Mouse (Mus musculus): ENCODE measurements around the gene Igsf23. TPM values are rescaled to one million over a fixed set of nuclear protein-coding genes. Genes with fewer than 3 reads are reported as not detected.
"Not testable (repeated sequence)": the region's sequence is repeated elsewhere in the genome, so short reads cannot be mapped to it uniquely, and the experiment has no call there.

Igsf23 gene
- total RNA-seq, 2 experiments from 2014 or later: 1.3 to 1.6 TPM

DNA sequence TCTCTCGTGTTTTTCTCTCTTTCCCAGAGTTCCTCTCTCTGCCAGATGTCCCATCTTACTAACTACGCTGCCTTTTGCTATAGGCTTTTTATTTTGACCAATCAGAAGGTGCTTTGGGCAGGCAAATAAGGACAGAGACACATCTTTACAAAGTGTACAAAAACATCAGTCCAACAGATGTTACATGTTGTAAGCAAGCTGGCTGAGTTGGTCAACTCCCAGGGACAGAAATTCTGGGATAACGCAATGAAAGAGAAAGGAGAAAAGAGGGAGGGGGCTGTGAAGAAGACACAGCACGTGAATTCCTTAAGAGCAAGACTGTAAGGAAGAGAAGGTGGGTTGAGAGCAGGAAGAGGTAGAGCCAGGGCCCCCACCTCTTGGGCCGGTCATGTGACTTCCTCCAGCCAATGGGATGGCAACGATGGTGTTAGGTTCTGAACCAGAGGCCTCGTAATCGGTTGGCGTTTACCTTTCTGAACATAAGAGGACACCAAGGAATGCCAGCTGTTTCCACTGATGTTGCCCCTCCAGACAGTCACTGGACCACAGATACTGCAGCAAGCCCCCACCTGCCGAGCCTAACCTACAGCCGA is 13.2 kb downstream of the Igsf23 start:
- no peak for DNase-seq
- intact Hi-C loops (cut with DNase I): no loop called here

DNA sequence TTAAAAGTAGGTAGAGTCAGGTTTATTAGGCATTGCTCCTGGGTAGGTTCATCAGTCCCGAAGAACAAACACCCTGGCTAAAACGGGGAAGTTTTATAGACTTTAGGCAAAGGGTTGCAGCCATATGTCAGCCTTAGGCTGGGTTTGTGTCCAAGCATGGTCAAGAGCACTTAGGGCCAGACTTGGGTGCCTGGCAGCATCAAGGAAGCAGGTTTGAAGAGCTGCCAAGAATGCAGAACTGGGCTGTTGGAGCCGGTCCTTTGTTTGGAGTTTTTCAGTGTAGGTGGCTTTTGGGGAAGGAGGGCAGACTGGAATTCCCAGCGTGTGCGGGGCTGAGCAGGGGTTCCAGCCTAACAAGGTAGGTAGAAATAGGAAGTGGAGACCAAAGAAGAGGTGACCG is 14.6 kb downstream of the Igsf23 start:
- intact Hi-C loops (cut with DNase I): no loop called here
- DNase-seq: peak; percentile 27 to 45

DNA sequence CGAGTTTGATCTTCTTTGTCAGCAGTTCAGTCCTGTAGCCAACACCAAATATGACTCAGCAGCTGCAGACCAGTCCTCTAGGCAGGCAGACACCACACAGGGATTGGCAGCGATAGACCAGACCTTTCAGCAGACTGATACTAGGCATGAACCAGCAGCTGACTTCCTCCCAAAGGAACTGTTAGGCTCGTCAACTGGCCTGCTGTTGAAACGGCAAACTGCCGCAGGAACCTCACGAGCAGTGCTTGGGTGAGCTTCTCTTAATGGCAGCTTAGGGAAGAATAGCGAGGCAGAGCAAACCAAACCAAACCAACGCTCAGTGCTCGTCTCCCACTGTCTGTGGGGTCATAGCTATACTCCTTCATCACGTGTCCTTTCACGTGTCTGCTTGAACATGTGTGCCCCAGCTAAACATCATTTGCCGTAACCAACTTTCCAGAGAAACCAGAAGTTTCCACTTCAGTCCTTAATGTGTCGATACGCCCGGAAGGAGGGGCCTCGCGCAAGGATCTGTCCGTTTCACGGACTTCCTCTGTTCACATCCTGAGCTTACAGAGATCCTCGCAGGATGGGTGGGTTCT is 15.3 kb downstream of the Igsf23 start:
- DNase-seq: peak; percentile 39 to 47
- intact Hi-C loops (cut with DNase I): no loop called here

DNA sequence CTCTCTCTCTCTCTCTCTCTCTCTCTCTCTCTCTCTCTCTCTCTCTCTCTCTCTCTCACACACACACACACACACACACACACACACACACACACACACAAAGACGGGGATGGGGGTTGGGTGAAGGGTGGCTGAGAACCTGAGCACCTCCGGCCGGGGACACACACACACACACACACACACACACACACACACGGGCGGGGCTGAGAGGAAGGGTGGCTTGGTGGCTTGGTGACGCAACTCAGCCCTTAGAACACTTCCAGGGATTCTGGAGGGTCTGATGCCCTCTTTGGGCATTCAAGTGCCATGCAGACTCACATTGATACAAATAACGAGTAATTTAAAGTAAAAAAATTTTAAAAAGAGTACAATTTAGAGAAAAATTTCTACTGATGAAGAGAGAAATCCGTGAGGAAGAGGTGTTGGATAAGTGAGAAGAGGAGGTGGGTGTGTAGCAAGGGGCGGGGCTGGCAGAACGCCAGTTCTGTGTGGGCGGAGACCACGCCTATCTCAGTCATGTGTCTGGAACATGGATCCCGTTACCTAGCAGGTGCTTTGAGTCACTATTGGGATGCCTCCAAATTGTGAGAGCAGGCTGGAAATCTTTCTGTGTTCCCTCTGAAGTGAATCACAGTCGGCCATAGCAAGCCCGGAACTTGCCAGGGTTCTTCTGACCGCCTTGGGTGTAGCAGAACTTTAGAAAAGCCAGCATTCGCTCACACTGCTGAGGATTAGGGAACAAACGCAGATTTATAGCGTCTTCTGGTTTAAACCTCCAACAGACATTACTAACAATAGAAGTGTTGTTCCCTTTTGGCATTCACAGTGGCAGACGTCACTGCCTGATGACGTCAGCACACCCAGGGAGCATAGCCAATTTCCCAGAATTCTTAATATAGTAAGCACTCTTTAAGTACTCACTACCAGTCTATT is 17.4 kb downstream of the Igsf23 start:
- intact Hi-C loops (cut with DNase I): no loop called here
- peak; percentile 78 to 83 for DNase-seq

DNA sequence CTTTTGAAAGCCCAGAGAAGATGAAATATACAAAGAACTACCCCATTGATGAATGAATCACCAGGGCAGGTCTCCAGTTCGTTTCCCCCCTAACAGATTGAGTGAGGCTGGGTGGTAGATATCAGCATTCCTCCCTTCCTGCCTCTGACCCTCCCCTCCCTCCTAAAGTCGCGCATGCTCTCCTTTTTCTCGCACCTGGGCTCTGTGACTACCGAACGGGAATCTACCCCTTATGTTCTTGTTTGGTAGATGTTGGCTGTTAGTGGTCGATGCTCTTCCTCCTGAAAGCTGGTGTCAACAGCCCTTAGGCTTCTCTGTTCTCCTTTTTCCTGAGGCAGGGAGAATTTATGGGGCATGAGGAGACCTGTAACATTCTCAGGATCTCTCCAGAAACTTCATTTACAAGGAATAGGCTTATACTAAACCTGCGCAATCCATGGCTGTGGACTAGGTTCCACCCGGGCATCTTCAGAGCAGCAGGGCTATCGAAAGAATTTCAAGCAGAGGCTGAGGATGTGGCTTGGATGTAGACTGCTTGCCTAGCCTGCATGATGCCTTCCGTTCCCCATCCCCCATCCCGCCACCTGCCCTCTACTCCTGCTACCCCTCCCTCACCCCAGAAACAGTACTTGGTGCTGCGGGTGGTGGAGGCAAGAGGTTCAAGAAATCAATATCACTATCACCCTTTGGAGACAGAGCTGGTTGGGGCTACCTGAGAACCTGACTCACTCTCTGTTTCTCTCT is 18.3 kb downstream of the Igsf23 start:
- no peak for DNase-seq
- intact Hi-C loops (cut with DNase I): no loop called here

DNA sequence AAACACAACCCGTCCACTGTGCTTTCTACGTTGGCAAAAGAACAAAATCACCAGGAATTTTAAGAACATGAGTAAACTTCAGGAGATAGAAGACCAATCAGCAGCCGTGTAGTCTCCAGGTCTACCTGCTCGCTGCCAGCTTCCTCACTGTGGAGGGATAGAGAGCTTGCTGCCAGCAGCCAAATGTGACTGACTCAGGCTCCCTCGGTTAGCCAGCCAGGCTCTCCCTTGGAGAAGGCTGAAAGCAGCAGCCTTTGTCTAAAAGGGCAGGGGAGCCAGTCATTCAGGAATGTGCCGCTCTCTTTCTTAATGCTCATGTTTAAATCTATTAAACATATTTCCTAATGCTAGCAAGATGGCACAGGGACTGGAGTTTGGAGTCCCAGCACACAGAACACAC is 20.1 kb downstream of the Igsf23 start:
- intact Hi-C loops (cut with DNase I); DNase-seq: not testable (repeated sequence)

DNA sequence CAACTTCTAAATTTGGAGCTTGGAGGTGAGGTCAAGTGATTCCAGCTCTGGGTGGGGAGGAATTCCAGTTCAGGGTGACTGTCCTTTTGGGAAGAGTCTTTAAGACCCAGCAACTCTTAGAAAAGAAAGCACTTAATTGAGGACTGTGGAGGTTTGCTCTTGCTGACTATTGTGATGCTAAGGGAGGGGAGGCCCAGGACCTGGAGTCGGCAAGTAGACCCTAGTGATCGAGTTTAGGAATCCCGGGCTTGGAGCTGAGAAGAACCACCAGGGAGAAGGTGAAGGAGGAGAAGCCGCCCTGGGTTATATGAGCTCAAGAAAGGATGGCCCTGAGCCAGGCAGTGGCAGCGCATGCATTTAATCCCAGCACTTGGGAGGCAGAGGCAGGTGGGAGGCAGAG is 22.1 kb downstream of the Igsf23 start:
- DNase-seq: no peak
- intact Hi-C loops (cut with DNase I): no loop called here

DNA sequence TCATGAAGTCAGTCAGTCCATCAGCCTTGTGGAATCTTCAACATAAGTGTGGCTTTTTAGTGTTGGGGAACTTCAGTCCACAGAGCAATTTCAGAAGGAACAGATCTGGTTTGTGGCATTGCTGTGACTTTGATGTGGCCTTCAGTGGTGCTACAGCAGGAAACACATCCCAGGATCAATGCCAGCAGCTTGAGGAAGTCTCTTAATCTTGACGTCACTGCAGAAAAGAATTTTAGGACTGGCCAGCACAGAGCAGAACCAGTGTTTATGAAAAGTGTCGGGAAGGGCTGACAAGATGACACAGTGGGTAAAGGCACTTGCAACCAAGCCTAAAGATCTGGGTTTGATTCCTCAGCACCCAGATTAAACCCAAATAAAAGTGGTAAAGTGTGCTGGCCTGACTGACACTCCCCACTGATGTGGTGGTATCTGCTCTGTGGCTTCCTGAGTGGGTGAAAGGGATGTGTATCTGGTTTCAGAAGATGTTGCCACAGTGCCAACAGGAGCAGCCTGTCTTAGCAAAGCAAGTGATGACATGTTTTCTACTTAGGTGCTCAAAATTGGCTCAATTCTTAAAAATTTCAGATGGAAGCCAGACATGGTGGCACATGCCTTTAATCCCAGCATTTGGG is 23.6 kb downstream of the Igsf23 start:
- intact Hi-C loops (cut with DNase I): no loop called here
- no peak for DNase-seq

DNA sequence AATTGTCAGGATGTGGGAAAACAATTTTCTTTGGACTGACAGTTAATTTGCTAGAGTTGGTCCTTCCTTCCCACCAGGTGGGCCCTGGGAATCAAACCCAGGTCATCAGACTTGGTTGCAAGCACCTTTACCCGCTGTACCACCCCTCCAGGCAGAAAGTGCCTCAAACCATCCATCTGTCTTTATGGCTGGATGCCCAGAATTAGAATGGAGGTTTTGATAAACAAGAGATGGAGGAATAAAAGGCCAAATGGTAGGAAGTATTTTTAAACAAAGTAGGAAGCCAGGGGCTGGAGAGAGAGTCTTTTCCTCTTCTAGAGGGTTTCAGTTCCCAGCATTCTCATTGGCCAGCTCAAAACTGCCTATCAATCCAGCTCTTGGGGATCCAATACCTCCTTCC is 25.2 kb downstream of the Igsf23 start:
- intact Hi-C loops (cut with DNase I): no loop called here
- no peak for DNase-seq

DNA sequence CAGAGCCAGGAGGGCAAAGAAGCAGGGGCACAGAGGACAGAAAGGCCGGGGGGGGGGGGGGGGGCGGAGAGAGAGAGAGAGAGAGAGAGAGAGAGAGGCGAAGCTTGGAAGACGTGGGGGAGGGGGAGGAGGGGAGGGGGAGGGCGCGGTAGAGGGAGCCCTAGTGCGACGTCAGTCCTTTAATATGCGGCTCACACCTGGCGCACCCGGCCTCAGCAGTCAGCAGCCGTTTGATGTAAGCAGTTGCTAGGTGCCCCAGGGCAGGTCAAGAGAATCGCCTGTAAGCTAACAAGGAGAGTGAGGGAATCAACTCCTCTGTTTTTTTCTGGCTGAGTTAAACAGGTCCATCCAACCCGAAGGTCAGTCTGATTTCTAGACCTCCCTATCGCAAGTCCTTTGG is 26.8 kb downstream of the Igsf23 start:
- intact Hi-C loops (cut with DNase I): no loop called here
- DNase-seq: no peak

DNA sequence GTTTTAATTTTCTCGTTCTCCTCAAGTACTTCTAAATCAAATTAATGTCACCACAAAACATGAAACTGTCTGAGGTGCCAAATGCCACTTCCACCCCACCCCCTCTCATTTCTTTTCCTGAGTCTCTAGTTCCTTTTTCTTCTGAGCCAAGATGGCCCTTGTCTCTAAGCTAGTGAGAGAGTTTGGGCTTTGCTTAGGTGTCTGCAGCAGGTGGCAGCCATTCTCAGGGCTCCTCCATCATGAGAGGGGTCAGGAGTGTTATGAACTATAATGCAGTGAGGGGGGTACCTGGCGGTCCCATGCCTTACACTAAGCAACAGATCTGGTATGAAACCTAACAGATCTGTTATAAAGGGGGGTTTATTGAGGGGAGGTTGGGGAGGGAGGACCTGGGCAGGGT is 27.2 kb downstream of the Igsf23 start:
- intact Hi-C loops (cut with DNase I): no loop called here
- no peak for DNase-seq

DNA sequence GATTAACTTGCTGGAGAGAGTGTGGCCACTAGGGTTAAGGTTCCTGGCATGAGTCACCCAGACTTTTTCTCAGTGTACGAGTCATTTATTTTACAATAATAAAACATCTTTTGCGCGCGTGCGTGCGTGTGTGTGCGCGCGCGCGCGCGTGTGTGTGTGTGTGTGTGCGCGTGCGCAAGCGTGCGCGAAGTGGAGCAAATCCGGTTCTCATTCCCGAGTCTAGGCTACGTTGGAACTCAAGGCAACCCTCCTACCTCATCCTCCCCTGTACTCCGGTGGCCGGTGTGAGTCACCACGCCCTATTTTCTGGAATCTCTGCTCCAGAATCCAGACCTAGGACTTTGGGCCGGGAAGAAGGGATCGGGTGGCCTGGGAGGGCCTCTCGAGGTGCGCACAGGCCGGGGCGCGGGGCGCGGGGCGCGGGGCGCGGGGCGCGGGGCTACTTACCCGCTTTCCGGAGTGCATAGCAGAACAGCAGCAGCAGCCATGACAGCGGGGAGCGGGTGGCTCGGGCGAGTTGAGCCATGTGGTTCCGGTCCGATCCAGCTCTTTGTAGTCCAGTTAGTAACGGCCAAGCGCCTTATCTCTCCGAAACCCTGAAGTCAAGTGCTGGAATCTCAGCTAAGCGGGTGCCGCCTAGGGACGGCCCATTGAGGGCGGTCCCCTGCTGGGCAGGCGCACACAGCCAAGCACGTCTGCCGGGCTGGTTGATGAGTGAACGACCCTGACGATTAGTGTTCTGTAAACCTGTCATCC is 29.9 kb downstream of the Igsf23 start, which contains the start of gene Pvr:
Gene Pvr, minus strand, starts transcription at position 655 of the 756 bp plus-strand sequence.
- peak; percentile 79 to 81 for DNase-seq
- intact Hi-C loops (cut with DNase I): no loop called here

DNA sequence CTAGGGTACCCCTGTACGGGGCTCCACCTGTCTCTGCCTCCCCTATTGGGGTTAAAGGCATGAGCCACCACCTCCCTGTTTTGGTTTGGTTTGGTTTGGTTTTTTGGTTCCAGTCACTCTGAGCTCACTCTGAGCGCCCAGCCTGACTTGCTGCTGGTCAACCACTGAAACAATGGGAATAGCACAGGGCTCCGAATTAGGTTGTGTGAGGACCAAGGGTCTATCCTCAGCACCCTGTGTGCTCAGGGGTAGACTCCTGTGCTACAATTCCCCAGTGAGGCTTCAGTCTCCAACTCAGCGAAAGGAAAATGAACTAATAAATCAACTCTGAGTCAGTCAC is 30.4 kb downstream of the Igsf23 start:
- no peak for DNase-seq
- intact Hi-C loops (cut with DNase I): no loop called here

DNA sequence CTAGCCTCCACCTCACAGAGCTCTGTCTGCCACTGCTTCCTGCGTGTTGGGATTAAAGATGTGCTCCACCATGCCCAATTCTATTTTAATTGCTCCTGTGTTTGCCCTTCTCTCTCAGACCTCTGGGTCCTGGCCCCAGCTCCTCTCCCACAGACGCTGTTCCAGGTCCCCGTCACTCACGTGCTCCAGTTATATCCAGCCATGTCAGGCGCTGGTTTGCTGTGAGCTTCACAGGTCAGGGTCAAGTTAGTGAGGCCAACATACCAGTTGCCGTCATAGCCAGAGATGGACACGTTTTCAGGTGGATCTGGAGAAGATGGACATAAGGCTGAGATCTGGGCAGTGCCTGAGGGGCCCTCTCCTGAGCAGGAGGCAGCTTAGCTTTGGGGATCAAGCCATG is 36.0 kb downstream of the Igsf23 start:
- intact Hi-C loops (cut with DNase I): no loop called here
- DNase-seq: no peak

DNA sequence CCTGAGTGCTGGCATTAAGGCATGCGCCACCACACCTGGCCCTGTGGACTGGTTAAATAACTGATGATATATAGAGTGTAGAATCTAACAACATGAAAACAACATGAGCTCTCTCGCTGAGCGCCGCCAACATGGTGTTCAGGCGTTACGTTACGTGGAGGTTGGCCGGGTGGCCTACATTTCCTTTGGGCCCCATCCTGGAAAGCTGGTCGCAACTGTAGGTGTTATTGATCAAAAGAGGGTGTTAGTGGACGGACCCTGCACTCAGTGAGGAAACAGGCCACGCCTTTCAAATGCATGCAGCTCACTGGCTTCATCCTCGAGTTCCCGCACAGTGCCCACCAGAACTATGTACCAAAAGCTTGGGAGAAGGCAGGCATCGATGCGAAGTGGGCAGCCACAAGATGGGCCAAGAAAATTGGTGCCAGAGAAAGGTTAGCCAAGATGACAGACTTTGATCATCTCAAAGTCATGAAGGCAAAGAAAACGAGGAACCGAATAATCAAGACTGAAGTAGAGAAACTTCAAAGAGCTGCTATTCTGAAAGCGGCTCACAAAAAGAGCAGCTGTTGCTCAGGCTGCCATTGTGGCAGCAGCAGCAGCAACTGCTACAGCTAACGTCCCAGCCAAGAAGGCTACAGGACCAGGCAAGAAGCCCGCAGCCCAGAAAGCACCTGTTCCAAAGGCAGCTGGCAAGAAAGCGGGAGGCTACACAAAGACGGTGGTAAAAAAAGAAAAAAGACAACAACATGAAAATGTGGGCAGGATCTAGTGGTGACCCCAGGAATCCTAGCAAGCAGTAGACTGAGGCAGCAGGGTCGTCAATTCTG is 38.6 kb downstream of the Igsf23 start:
- DNase-seq: no peak
- intact Hi-C loops (cut with DNase I): no loop called here

DNA sequence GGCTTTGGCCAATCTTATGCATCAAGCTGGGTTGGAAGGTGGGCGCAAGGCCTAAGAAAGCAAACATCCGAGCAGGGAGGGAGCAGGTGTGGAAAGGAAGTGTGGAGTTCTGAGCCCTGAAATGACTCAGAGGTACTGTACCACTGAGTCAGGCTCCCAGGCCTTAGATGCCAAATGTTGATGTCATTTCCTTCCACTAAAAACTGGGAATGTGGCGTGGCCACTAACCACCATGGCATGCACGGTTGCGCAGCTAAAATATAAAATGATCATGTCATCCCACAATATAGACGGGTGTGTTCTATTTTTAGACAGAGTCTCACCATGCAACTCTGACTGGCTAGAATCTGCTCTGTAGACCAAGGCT is 39.3 kb downstream of the Igsf23 start:
- DNase-seq: no peak
- intact Hi-C loops (cut with DNase I): no loop called here

DNA sequence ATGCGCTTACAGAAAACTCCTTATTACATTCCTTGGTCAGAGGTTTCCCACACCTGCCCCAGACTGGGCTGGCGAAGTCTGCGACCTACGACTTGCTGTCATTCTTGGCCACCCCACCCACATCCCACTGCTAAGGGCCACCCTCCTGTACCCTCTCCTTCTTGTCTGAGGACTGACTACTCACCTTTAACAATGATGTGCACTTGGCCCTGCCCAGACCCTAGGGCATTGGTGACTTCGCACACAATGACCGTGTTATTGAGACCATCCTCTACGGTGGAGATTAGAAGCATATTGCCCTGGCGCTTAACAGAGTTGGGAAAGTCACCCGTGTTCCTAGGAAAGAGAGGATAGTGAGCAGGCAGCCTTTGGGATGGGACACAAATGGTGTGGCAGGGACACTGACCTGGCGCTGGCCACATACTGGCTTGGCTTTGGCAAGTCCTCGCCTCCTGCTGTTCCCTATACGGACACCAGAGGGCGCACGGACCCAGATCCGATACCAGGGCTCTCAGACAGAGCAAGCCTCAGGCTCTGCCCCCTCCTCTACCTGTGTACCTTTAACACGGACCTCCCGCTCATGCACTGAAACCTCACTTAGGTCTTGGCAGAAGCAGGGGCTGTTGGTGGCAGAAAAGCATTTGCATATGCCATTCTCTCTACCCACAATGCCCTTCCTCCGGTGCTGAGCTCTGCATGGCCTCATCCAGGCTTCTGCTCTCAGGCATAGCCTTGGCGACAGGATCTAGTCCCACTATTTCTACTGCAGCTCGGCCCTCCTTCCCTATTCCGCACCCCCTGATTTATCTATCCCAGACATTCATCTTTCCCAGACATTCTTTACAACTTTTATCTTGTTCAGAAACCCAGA is 39.9 kb downstream of the Igsf23 start:
- intact Hi-C loops (cut with DNase I): loop anchor here (1.0 kb wide), 2 partner anchors 42 to 46 kb away; no protein-coding TSS in a partner anchor
- DNase-seq: peak; percentile 85 to 92

DNA sequence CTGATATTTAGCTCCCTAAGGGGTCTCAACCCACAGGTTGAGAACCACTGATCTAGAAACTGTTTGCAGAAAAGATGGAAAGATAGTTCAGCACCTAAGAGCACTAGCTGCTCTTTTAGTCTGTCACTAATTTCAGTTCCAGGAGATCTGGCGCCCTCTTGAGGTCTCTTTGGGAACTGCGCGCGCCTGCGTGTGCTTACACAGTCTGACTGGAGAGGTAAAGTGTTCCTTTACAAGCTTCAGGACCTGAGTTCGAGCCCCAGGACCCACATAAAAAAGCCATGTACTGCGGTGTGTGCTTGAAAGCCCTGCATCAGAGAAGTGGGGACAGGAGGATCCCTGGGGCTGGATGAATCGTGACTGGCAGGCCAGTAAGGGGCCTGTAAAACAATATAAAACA is 60.7 kb downstream of the Igsf23 start:
- peak; percentile 53 to 68 for DNase-seq
- intact Hi-C loops (cut with DNase I): no loop called here
